Mouse (Mus musculus) liver, adult 2 months (tissue): ENCODE data around the gene Gm49373. TPM values are rescaled to one million over a fixed set of nuclear protein-coding genes. Genes with fewer than 3 reads are reported as not detected.

Experiments
- DNase-seq: peaks from one replicate; pipeline ENCODE4 v3.0.0-alpha.2; 2011; ENCODE audit warnings: low read depth, low spot score; ENCODE audit errors: extremely low read depth
- H3K27ac ChIP-seq: fragments of 200-500 bp; replicated peaks from 2 replicates; pipeline ENCODE4 v1.5.1; 2012; ENCODE audit warnings: low read depth, mild to moderate bottlenecking, control low read depth, inconsistent platforms, low read length; ENCODE audit not compliant: insufficient read depth
- H3K27me3 ChIP-seq: fragments of 200-500 bp; 2 replicates; pipeline ENCODE4 v1.6.1; 2012; ENCODE audit warnings: mild to moderate bottlenecking, moderate library complexity, low read length, inconsistent platforms; ENCODE audit not compliant: control insufficient read depth, insufficient read depth
- H3K36me3 ChIP-seq: fragments of 200-500 bp; 2 replicates; pipeline ENCODE4 v1.6.1; 2012; ENCODE audit warnings: low read length, inconsistent platforms; ENCODE audit not compliant: control insufficient read depth, insufficient read depth
- H3K4me1 ChIP-seq: fragments of 200-500 bp; 2 replicates; pipeline ENCODE4 v1.6.1; 2011; ENCODE audit warnings: low read length; ENCODE audit not compliant: control insufficient read depth, insufficient read depth
- H3K4me3 ChIP-seq: fragments of 200-500 bp; 2 replicates; pipeline ENCODE4 v1.5.1; 2011; ENCODE audit warnings: low read depth, mild to moderate bottlenecking, control low read depth, low read length, moderate library complexity; ENCODE audit not compliant: insufficient read depth
- H3K79me2 ChIP-seq: fragments of 200-500 bp; 2 replicates; pipeline ENCODE4 v1.6.1; 2012; ENCODE audit warnings: inconsistent platforms, mild to moderate bottlenecking, low read length, moderate library complexity; ENCODE audit not compliant: control insufficient read depth, insufficient read depth
- H3K9ac ChIP-seq: fragments of 200-500 bp; 2 replicates; pipeline ENCODE4 v1.6.1; 2012; ENCODE audit warnings: low read depth, mild to moderate bottlenecking, control low read depth, inconsistent platforms, low read length
- CTCF ChIP-seq: fragments of 200-500 bp; IDR thresholded peaks from 2 replicates; pipeline ENCODE4 v1.5.1; 2011; ENCODE audit warnings: low read depth, low read length, control low read depth
- POLR2A ChIP-seq: fragments of 200-500 bp; IDR thresholded peaks from 2 replicates; pipeline ENCODE4 v1.6.1; 2011; ENCODE audit warnings: low read length, control low read depth; ENCODE audit not compliant: insufficient read depth; ENCODE audit errors: extremely low read depth
- WGBS: fragments of 180-500 bp; shearing (Covaris S2); methylation state at CpG from one replicate; pipeline ENCODE4 v1.1.7; 2018; 5-methylcytosine and 5-hydroxymethylcytosine counted together
- polyA plus RNA-seq: library from polyadenylated mRNA; depleted of rRNA; stranded (reverse); fragments of >200 nt; gene quantifications from 2 replicates; pipeline ENCODE4 v1.2.3, GENCODE M21; 2012
- total RNA-seq: library from RNA; depleted of rRNA; stranded (reverse); fragments of >200 nt; gene quantifications from 2 replicates; pipeline ENCODE4 v1.2.3, GENCODE M21; 2014

Gm49373 gene
- total and polyA plus RNA-seq, 2 experiments, result 0.10 to 0.46 TPM

DNA sequence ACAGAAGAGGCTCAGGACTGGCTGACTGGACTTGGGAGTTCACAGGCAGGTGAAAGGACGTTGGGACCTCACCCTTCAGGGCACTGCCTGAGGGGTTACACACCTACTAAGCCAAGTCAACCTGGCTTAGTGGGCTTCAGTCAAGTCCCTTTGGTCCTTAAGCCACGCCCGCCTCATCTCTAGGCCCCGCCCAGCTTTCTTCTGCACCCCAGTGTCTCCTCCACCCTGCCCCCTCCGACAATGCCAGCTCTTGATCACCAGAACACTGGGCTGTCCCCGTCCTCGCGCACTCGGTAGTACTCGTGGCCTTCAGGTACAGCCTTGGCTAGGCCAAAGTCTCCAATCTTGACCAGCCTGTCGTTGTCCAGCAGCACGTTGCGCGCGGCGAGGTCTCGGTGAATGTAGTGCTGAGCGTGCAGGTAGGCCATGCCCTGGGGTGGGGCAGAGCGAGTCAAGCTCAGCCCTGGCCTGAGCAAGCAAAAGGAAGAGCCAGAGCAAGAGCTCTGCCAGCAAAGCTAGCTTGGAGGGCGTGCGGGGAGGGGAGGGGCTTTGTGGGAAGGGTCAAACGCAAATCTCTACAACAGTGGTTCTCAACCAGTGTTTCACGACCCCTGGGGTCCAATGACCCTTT, 34.8 kb upstream of the Gm49373 start:
- 84% methylated on average over 23 of the region's 23 CpGs for WGBS
- Histone ChIP-seq H3K4me1 (no peaks in the 10 kb centered on the region), H3K27ac (no peak overlapping the region), H3K36me3 (peaks cover 2% of the 10 kb centered on the region), H3K9ac (no peak overlapping the region), H3K27me3 (no peaks in the 10 kb centered on the region), H3K4me3 (no peak overlapping the region), H3K79me2 (no peaks in the 10 kb centered on the region)
- DNase-seq, result no peak
- TF ChIP-seq POLR2A (no peak), CTCF (no peak)

GRCm38 (mm10) chr9:21105760-21106564, 33.1 kb upstream of the Gm49373 start:
- Histone ChIP-seq H3K4me3 (no peak overlapping the region), H3K9ac (no peak overlapping the region), H3K36me3 (peaks cover 2% of the 10 kb centered on the region), H3K27ac (no peak overlapping the region), H3K4me1 (no peaks in the 10 kb centered on the region), H3K79me2 (no peaks in the 10 kb centered on the region), H3K27me3 (no peaks in the 10 kb centered on the region)
- no peak for TF ChIP-seq CTCF
- no peak for TF ChIP-seq POLR2A
- WGBS, result 83% methylated on average over 5 of the region's 5 CpGs
- no peak for DNase-seq

GRCm38 (mm10) chr9:21104814-21105213, 31.9 kb upstream of the Gm49373 start:
- H3K27me3 ChIP-seq, result no peaks in the 10 kb centered on the region
- no peak for TF ChIP-seq CTCF
- TF ChIP-seq POLR2A, result no peak
- DNase-seq, result no peak
- no peaks in the 10 kb centered on the region for H3K4me1 ChIP-seq
- no peak overlapping the region for H3K9ac ChIP-seq
- 95% methylated on average over 6 of the region's 6 CpGs for WGBS
- no peak overlapping the region for H3K27ac ChIP-seq
- H3K36me3 ChIP-seq, result peaks cover 2% of the 10 kb centered on the region
- no peak overlapping the region for H3K4me3 ChIP-seq
- H3K79me2 ChIP-seq, result no peaks in the 10 kb centered on the region

DNA sequence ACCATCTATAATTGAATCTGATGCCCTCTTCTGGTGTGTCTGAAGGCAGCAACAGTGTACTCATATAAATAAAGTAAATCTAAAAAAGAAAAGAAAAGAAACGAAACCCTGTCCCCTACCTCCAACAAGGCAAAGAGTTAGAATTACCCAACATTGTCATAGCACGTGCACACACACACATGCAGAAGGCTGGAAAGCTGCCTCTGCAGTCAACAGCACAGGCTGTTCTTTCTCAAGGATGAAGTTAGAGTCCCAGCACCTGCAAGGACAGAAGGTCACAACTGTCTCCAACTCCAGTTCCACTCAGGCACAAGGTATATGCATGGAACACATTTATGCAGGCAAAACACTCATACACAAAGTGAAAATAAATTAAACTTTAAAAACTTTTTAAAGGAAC, 29.2 kb upstream of the Gm49373 start:
- no peaks in the 10 kb centered on the region for H3K27me3 ChIP-seq
- H3K79me2 ChIP-seq, result no peaks in the 10 kb centered on the region
- H3K36me3 ChIP-seq, result no peaks in the 10 kb centered on the region
- H3K9ac ChIP-seq, result no peak overlapping the region
- H3K27ac ChIP-seq, result no peak overlapping the region
- 91% methylated on average over 2 of the region's 2 CpGs for WGBS
- no peaks in the 10 kb centered on the region for H3K4me1 ChIP-seq
- no peak overlapping the region for H3K4me3 ChIP-seq
- DNase-seq, result no peak
- no peak for TF ChIP-seq CTCF
- TF ChIP-seq POLR2A, result no peak

DNA sequence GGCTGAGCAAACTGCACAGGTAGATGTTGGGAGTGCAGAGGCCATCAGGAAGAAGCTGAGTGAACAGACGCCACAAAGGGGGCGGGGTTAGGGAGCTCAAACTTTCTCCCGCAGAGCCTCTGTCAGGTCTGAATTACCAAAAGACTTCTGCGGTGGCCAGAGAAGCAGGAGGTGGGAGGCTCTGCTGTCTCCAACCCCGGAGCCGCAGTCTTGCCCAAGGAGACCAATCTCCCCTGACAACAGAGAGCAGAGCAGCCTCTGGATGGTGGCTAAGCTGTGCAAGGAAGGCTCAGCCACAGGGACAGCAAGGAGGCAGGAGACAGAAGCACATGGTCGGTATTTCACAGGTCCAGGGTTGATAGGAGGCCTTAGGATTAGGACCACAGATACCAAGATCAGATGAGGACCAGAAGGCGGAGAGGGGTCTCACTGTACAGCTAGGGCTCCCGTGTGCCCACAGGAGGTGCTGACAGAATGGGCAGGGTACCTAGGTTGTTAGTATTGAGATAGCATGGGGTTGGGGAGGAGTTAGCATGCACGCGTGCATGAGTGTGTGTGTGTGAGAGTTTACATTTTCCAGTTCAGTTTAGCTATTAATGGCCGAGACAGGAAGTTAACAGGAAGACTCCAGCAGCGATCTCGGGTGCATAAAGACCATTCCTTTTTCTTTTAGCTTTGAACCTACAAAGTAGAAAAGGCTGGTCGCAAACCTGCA, 27.7 kb upstream of the Gm49373 start:
- no peaks in the 10 kb centered on the region for H3K36me3 ChIP-seq
- no peaks in the 10 kb centered on the region for H3K4me1 ChIP-seq
- no peak for TF ChIP-seq CTCF
- no peak for TF ChIP-seq POLR2A
- H3K27me3 ChIP-seq, result no peaks in the 10 kb centered on the region
- no peak for DNase-seq
- H3K79me2 ChIP-seq, result no peaks in the 10 kb centered on the region
- WGBS, result 67% methylated on average over 15 of the region's 15 CpGs
- H3K4me3 ChIP-seq, result no peak overlapping the region
- H3K27ac ChIP-seq, result no peak overlapping the region
- H3K9ac ChIP-seq, result no peak overlapping the region
